Mouse (Mus musculus): ENCODE results near the gene Nt5c2. TPM values are rescaled to one million over a fixed set of nuclear protein-coding genes. Genes with fewer than 3 reads are reported as not detected.

Nt5c2 gene
- polyA plus RNA-seq, 1 experiment from 2014 or later: 61.0 TPM

DNA sequence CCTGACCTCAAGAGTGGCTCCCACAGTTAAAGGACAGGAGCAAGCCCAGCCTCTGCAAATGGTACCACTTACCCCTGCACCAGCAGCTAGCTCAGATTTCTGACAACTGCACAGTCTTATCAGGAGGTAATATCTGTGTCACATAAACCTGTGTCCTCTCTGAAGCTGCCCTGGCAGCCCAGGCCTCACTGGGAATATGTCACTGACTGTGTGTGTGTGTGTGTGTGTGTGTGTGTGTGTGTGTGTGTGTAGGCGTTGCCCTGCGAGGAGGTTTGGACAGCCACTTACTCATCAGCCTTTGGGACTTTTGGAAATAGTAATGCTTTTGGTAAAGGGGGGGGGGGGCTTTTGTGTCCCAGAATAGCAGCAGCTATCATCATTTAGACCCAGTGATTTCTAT is 171.9 kb downstream of the Nt5c2 start:
- no peak overlapping the region for H3K4me3 ChIP-seq (replicated peaks)
- peaks cover 39% of the 10 kb centered on the region for H3K4me1 ChIP-seq (replicated peaks)
- no peak for ATAC-seq (ENCODE audit: low read depth)
- 84% methylated on average over 2 of the region's 2 CpGs for WGBS (ENCODE audit: insufficient replicate concordance)
- H3K9ac ChIP-seq: no peak overlapping the region
- no peaks in the 10 kb centered on the region for H3K9me3 ChIP-seq (replicated peaks)
- H3K36me3 ChIP-seq: no peaks in the 10 kb centered on the region
- no peak overlapping the region for H3K4me2 ChIP-seq
- peak overlapping the region; percentile 19; the same call in 1 of the 2 replicates for H3K27ac ChIP-seq
- DNase-seq: no peak
- 0 out of 2 replicates have a peak, but pooled peaks cover 5% of the 10 kb centered on the region for H3K27me3 ChIP-seq

DNA sequence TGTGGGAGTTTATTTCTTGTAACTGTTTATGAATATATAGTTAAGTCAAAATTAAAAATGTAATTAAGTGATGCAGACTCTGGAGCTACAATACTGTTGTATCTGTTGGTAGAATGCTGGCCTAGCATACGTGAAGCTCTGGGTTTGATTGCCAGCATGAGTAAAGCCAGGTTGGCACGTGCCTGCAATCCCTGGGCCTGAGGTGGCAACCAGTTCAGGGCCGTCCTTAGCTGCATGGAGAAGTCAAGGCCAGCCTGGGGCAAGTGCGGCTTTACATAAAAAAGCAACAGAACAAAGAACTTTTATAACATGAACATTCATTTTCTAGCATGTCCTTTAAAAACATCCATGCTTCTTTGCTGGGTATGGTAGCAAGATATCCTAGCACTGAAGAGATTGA is 173.9 kb downstream of the Nt5c2 start:
- Histone ChIP-seq H3K27ac (no peak overlapping the region), H3K4me1 (replicated peaks) (peaks cover 23% of the 10 kb centered on the region), H3K4me3 (replicated peaks) (no peak overlapping the region), H3K4me2 (no peak overlapping the region), H3K36me3 (no peaks in the 10 kb centered on the region), H3K9me3 (replicated peaks) (no peaks in the 10 kb centered on the region), H3K9ac (no peak overlapping the region), H3K27me3 (0 out of 2 replicates have a peak, but pooled peaks cover 5% of the 10 kb centered on the region)
- DNase-seq (no peak), ATAC-seq (ENCODE audit: low read depth) (no peak)
- 81% methylated on average over 4 of the region's 4 CpGs for WGBS (ENCODE audit: insufficient replicate concordance)

GRCm38 (mm10) chr19:46837290-46838079 is 177.5 kb downstream of the Nt5c2 start:
- no peak overlapping the region for H3K9ac ChIP-seq
- ATAC-seq (ENCODE audit: low read depth): no peak
- WGBS (ENCODE audit: insufficient replicate concordance): 58% methylated on average over 11 of the region's 11 CpGs

GRCm38 (mm10) chr19:46836085-46836484 is 178.9 kb downstream of the Nt5c2 start:
- Histone ChIP-seq H3K4me1 (replicated peaks) (peaks cover 8% of the 10 kb centered on the region; the same call in 1 of the 2 replicates), H3K27ac (no peak overlapping the region; the same call in 1 of the 2 replicates), H3K9ac (no peak overlapping the region), H3K9me3 (replicated peaks) (no peaks in the 10 kb centered on the region), H3K4me2 (no peak overlapping the region), H3K36me3 (no peaks in the 10 kb centered on the region), H3K4me3 (replicated peaks) (no peak overlapping the region), H3K27me3 (0 out of 2 replicates have a peak, but pooled peaks cover 5% of the 10 kb centered on the region)
- ATAC-seq (ENCODE audit: low read depth) (no peak), DNase-seq (no peak)
- 76% methylated on average over 3 of the region's 3 CpGs for WGBS (ENCODE audit: insufficient replicate concordance)

More at GRCm38 (mm10) chr19:46837290-46838079, 177.5 kb downstream of the Nt5c2 start:
- no peak overlapping the region for H3K4me3 ChIP-seq (replicated peaks)
- no peaks in the 10 kb centered on the region for H3K9me3 ChIP-seq (replicated peaks)
- peaks cover 8% of the 10 kb centered on the region; the same call in 1 of the 2 replicates for H3K4me1 ChIP-seq (replicated peaks)
- 0 out of 2 replicates have a peak, but pooled peaks cover 5% of the 10 kb centered on the region for H3K27me3 ChIP-seq
- no peaks in the 10 kb centered on the region for H3K36me3 ChIP-seq
- no peak overlapping the region for H3K4me2 ChIP-seq
- DNase-seq: no peak
- no peak overlapping the region for H3K27ac ChIP-seq

- 53% methylated on average over 4 of the region's 4 CpGs for WGBS (ENCODE audit: insufficient replicate concordance)
- Histone ChIP-seq H3K9ac (no peak overlapping the region), H3K4me3 (replicated peaks) (no peak overlapping the region), H3K4me1 (replicated peaks) (peaks cover 12% of the 10 kb centered on the region; the same call in 1 of the 2 replicates), H3K27ac (no peak overlapping the region), H3K9me3 (replicated peaks) (no peaks in the 10 kb centered on the region), H3K36me3 (no peaks in the 10 kb centered on the region), H3K27me3 (0 out of 2 replicates have a peak, but pooled peaks cover 5% of the 10 kb centered on the region), H3K4me2 (no peak overlapping the region)
- DNase-seq: no peak
- ATAC-seq (ENCODE audit: low read depth): no peak
These were observed 179.6 kb downstream of the Nt5c2 start for GRCm38 (mm10) chr19:46835339-46835738.

DNA sequence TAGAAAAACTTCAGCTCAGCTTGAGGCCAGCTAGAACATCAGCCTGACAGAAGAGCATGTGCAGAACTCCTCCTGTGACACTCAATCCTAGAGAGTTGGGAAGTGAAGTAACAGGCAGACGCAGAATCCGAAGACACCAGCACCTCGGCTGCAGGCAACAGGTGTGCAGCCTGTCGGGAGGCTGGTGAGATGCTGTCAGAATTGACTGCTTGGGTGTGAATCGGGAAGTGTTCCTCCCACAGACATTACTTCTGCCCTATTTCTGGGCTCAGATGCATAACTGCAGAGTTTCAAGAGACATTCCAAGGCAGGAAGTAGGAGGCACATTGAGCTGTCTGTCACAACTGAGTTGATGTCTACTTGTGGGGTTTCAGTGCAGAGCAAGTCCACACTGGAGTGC is 180.7 kb downstream of the Nt5c2 start:
- Histone ChIP-seq H3K4me2 (no peak overlapping the region), H3K27ac (no peak overlapping the region), H3K9ac (no peak overlapping the region), H3K27me3 (peaks cover 5% of the 10 kb centered on the region; the same call in 1 of the 2 replicates), H3K4me3 (replicated peaks) (no peak overlapping the region), H3K36me3 (no peaks in the 10 kb centered on the region), H3K9me3 (replicated peaks) (no peaks in the 10 kb centered on the region), H3K4me1 (replicated peaks) (peaks cover 12% of the 10 kb centered on the region; the same call in 1 of the 2 replicates)
- DNase-seq (no peak), ATAC-seq (ENCODE audit: low read depth) (no peak)
- WGBS (ENCODE audit: insufficient replicate concordance): 72% methylated on average over 5 of the region's 5 CpGs

Other genes with a start within 250 kb of the Nt5c2 start
- 0.58 and 0.71 TPM in 2 replicates for gene Ina, start 455 bp downstream of the Nt5c2 start, polyA plus RNA-seq (2015; fragmentation: Nextera tagmentation; extraction: Ambion mirVana)
- gene Pcgf6, start 35.8 kb upstream of the Nt5c2 start, polyA plus RNA-seq (2015; fragmentation: Nextera tagmentation; extraction: Ambion mirVana): 11.3 and 13.7 TPM in 2 replicates
- 4.3 TPM in 2 replicates for gene Taf5, start 52.6 kb upstream of the Nt5c2 start, polyA plus RNA-seq (2015; fragmentation: Nextera tagmentation; extraction: Ambion mirVana)
- 965 and 1,062 TPM in 2 replicates for gene Usmg5, start 75.5 kb upstream of the Nt5c2 start, polyA plus RNA-seq (2015; fragmentation: Nextera tagmentation; extraction: Ambion mirVana)
- gene Pdcd11, start 75.6 kb upstream of the Nt5c2 start, polyA plus RNA-seq (2015; fragmentation: Nextera tagmentation; extraction: Ambion mirVana): 6.5 and 6.8 TPM in 2 replicates
- gene Calhm2, start 123.1 kb upstream of the Nt5c2 start, polyA plus RNA-seq (2015; fragmentation: Nextera tagmentation; extraction: Ambion mirVana): 1.6 and 1.9 TPM in 2 replicates
- gene Calhm1, start 129.1 kb upstream of the Nt5c2 start, polyA plus RNA-seq (2015; fragmentation: Nextera tagmentation; extraction: Ambion mirVana): not detected in 2 replicates
- gene Calhm3, start 142.6 kb upstream of the Nt5c2 start, polyA plus RNA-seq (2015; fragmentation: Nextera tagmentation; extraction: Ambion mirVana): not detected in 2 replicates
- gene Neurl1a, start 163.7 kb upstream of the Nt5c2 start, polyA plus RNA-seq (2015; fragmentation: Nextera tagmentation; extraction: Ambion mirVana): 1.1 and 1.3 TPM in 2 replicates

Measured in liver, embryonic 13.5 days (tissue).